Mouse (Mus musculus) intestine, embryonic 14.5 days (tissue): ENCODE results near the gene Rab3ip. TPM values are rescaled to one million over a fixed set of nuclear protein-coding genes. Genes with fewer than 3 reads are reported as not detected.

ENCODE experiments used
- ATAC-seq: fragments of 200-750 bp; cut with Nextera tagmentation; replicated peaks from 2 replicates; pipeline ENCODE4 v1.8.0; 2017; ENCODE audit warnings: low read depth, moderate number of reproducible peaks, moderate TSS enrichment, moderate library complexity; ENCODE audit not compliant: low FRiP score, low TSS enrichment
- DNase-seq: peaks from one replicate; pipeline ENCODE4 v3.0.0-alpha.2; 2018; ENCODE audit warnings: low spot score
- H3K27ac ChIP-seq: fragments of 300-500 bp; sonication (generic); 2 replicates; pipeline ENCODE4 v1.5.1; 2014; ENCODE audit warnings: low read depth, mild to moderate bottlenecking, control low read depth
- H3K27me3 ChIP-seq: fragments of 300-500 bp; sonication (generic); replicated peaks from 2 replicates; pipeline ENCODE4 v1.6.1; 2014; ENCODE audit warnings: low read length, control low read depth; ENCODE audit not compliant: control insufficient read depth, insufficient read depth
- H3K36me3 ChIP-seq: fragments of 300-500 bp; sonication (generic); 2 replicates; pipeline ENCODE4 v1.6.1; 2014; ENCODE audit warnings: low read length, control low read depth; ENCODE audit not compliant: control insufficient read depth, insufficient read depth
- H3K4me1 ChIP-seq: fragments of 300-500 bp; sonication (generic); replicated peaks from 2 replicates; pipeline ENCODE4 v1.6.1; 2014; ENCODE audit warnings: low read length, control low read depth, mixed read lengths; ENCODE audit not compliant: control insufficient read depth, insufficient read depth
- H3K4me2 ChIP-seq: fragments of 300-500 bp; sonication (generic); 2 replicates; pipeline ENCODE4 v1.6.1; 2014; ENCODE audit warnings: low read length
- H3K4me3 ChIP-seq: fragments of 300-500 bp; sonication (generic); 2 replicates; pipeline ENCODE4 v1.5.1; 2014; ENCODE audit warnings: low read depth, low read length, control low read depth, mixed read lengths
- H3K9ac ChIP-seq: fragments of 300-500 bp; sonication (generic); 2 replicates; pipeline ENCODE4 v1.6.1; 2014; ENCODE audit warnings: mild to moderate bottlenecking, low read length
- H3K9me3 ChIP-seq: fragments of 300-500 bp; sonication (generic); 2 replicates; pipeline ENCODE4 v1.6.1; 2016; ENCODE audit warnings: low read length, control low read depth; ENCODE audit not compliant: control insufficient read depth
- WGBS: fragments of 180-500 bp; shearing (Covaris S2); extraction: QIAGEN DNeasy Blood & Tissue Kit; methylation state at CpG from one replicate; pipeline ENCODE4 v1.1.7; 2014; 5-methylcytosine and 5-hydroxymethylcytosine counted together
- polyA plus RNA-seq: library from polyadenylated mRNA; unstranded; fragments of >200 nt; fragmentation: Nextera tagmentation; extraction: Ambion mirVana; gene quantifications from 2 replicates; pipeline ENCODE4 v1.2.1, GENCODE M21; 2014

Gene Rab3ip
- polyA plus RNA-seq, 1 experiment from 2014 or later, result 30.7 TPM

GRCm38 (mm10) chr10:116965297-116965696 lies 14.7 kb upstream of the Rab3ip start:
- Histone ChIP-seq H3K36me3 (no peaks in the 10 kb centered on the region), H3K27ac (no peak overlapping the region), H3K27me3 (no peaks in the 10 kb centered on the region), H3K9me3 (no peaks in the 10 kb centered on the region), H3K9ac (no peak overlapping the region), H3K4me3 (no peak overlapping the region), H3K4me1 (no peaks in the 10 kb centered on the region), H3K4me2 (no peak overlapping the region)
- DNase-seq, result no peak
- WGBS, result 45% methylated on average over 5 of the region's 5 CpGs
- no peak for ATAC-seq

DNA sequence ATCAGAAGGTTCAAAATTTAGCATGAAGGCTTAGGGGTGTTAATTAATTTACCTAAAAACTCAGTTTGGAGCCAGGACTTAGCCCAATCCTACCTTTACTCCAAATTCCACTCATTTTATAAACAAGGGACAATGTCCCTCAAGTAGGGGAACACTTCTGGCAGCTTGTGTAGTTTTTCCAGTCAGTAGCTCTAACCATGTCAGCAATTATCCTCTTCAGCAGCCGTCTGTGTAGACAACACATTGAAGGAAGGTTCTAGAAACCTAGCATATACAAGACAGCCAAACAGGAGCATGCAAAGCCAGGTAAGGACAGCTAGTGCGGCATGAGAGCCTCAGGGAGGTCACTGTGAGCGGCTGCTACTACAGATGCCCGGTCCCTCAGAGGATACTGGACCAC lies 14.0 kb upstream of the Rab3ip start:
- Histone ChIP-seq H3K27me3 (no peaks in the 10 kb centered on the region), H3K36me3 (no peaks in the 10 kb centered on the region), H3K9me3 (no peaks in the 10 kb centered on the region), H3K4me3 (no peak overlapping the region), H3K4me1 (no peaks in the 10 kb centered on the region), H3K9ac (no peak overlapping the region), H3K27ac (no peak overlapping the region), H3K4me2 (no peak overlapping the region)
- no peak for ATAC-seq
- no peak for DNase-seq
- WGBS, result 83% methylated on average over 4 of the region's 4 CpGs

GRCm38 (mm10) chr10:116964084-116964483 lies 13.5 kb upstream of the Rab3ip start:
- no peaks in the 10 kb centered on the region for H3K4me1 ChIP-seq
- ATAC-seq, result no peak
- no peak for DNase-seq
- no peaks in the 10 kb centered on the region for H3K27me3 ChIP-seq
- H3K36me3 ChIP-seq, result no peaks in the 10 kb centered on the region
- WGBS, result 79% methylated on average over 11 of the region's 11 CpGs
- no peak overlapping the region for H3K27ac ChIP-seq
- no peak overlapping the region for H3K4me2 ChIP-seq
- H3K9me3 ChIP-seq, result no peaks in the 10 kb centered on the region
- H3K4me3 ChIP-seq, result no peak overlapping the region
- H3K9ac ChIP-seq, result no peak overlapping the region

GRCm38 (mm10) chr10:116962803-116963202 lies 12.2 kb upstream of the Rab3ip start:
- no peaks in the 10 kb centered on the region for H3K36me3 ChIP-seq
- H3K4me2 ChIP-seq, result no peak overlapping the region
- no peaks in the 10 kb centered on the region for H3K4me1 ChIP-seq
- no peak overlapping the region for H3K9ac ChIP-seq
- DNase-seq (no peak), ATAC-seq (no peak)
- WGBS, result 60% methylated on average over 17 of the region's 17 CpGs
- H3K4me3 ChIP-seq, result no peak overlapping the region
- H3K9me3 ChIP-seq, result no peaks in the 10 kb centered on the region
- no peak overlapping the region for H3K27ac ChIP-seq
- no peaks in the 10 kb centered on the region for H3K27me3 ChIP-seq

DNA sequence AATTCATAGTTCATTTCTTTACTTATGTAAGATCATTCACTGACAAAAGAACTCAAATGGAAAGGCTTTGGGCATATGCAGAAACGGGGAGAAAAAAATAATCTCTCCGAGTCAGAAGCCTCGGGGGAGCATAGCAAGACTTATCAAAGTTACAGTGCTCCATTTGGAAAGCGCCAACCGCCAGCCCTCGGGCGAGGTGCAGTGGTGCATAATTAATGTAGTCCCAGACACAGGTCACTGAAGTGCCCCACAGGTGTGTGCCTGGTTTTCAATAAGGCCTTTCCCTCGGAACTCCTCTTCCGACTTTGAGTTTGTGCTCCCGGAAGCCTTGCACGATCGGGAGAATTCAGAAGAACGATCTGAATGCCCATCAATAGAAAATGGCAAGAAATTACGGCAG lies 11.6 kb upstream of the Rab3ip start:
- no peak for DNase-seq
- Histone ChIP-seq H3K4me2 (no peak overlapping the region), H3K27ac (no peak overlapping the region), H3K4me1 (no peaks in the 10 kb centered on the region), H3K36me3 (no peaks in the 10 kb centered on the region), H3K9me3 (no peaks in the 10 kb centered on the region), H3K4me3 (no peak overlapping the region), H3K9ac (no peak overlapping the region), H3K27me3 (no peaks in the 10 kb centered on the region)
- 80% methylated on average over 14 of the region's 14 CpGs for WGBS
- ATAC-seq, result no peak

- Histone ChIP-seq H3K4me3 (no peak overlapping the region), H3K9me3 (0 out of 2 replicates have a peak, but pooled peaks cover 5% of the 10 kb centered on the region), H3K9ac (no peak overlapping the region), H3K4me2 (no peak overlapping the region), H3K27ac (no peak overlapping the region), H3K36me3 (no peaks in the 10 kb centered on the region), H3K4me1 (no peaks in the 10 kb centered on the region), H3K27me3 (no peaks in the 10 kb centered on the region)
- no peak for DNase-seq
- no peak for ATAC-seq
- 49% methylated on average over 5 of the region's 5 CpGs for WGBS
Observed at GRCm38 (mm10) chr10:116957867-116958551, 7.4 kb upstream of the Rab3ip start.

- Histone ChIP-seq H3K27ac (no peak overlapping the region), H3K4me3 (no peak overlapping the region), H3K4me2 (no peak overlapping the region), H3K36me3 (no peaks in the 10 kb centered on the region), H3K9me3 (0 out of 2 replicates have a peak, but pooled peaks cover 5% of the 10 kb centered on the region), H3K9ac (no peak overlapping the region), H3K27me3 (no peaks in the 10 kb centered on the region), H3K4me1 (no peaks in the 10 kb centered on the region)
- DNase-seq (no peak), ATAC-seq (no peak)
- WGBS, result 92% methylated on average over 11 of the region's 11 CpGs
Observed at GRCm38 (mm10) chr10:116956483-116957158, 6.1 kb upstream of the Rab3ip start.

- 93% methylated on average over 6 of the region's 6 CpGs for WGBS
- Histone ChIP-seq H3K9me3 (0 out of 2 replicates have a peak, but pooled peaks cover 5% of the 10 kb centered on the region), H3K36me3 (no peaks in the 10 kb centered on the region), H3K27me3 (no peaks in the 10 kb centered on the region), H3K27ac (no peak overlapping the region), H3K4me3 (no peak overlapping the region), H3K4me2 (no peak overlapping the region), H3K9ac (no peak overlapping the region), H3K4me1 (no peaks in the 10 kb centered on the region)
- no peak for ATAC-seq
- DNase-seq, result no peak
Observed at GRCm38 (mm10) chr10:116955191-116955590, 4.6 kb upstream of the Rab3ip start.

GRCm38 (mm10) chr10:116950886-116951285 lies 317 bp upstream of the Rab3ip start:
- Histone ChIP-seq H3K27me3 (no peaks in the 10 kb centered on the region), H3K9me3 (0 out of 2 replicates have a peak, but pooled peaks cover 2% of the 10 kb centered on the region), H3K4me3 (peak overlapping the region; percentile 67), H3K4me2 (peak overlapping the region; percentile 60), H3K9ac (no peak overlapping the region), H3K27ac (no peak overlapping the region), H3K36me3 (no peaks in the 10 kb centered on the region), H3K4me1 (peaks cover 6% of the 10 kb centered on the region)
- DNase-seq, result no peak
- 22% methylated on average over 5 of the region's 5 CpGs for WGBS
- no peak for ATAC-seq
